Mouse (Mus musculus) spleen, postnatal 36 days (tissue): ENCODE results near the gene Gm3336.
A peak's percentile ranks its signal among the peaks of the same experiment; 100 is the strongest.

ENCODE experiments used
- DNase-seq, 2 experiments: peaks; one replicate each; pipeline ENCODE4 v3.0.0; 2022; ENCODE audit warnings: low spot score in 2 of 2, mixed read lengths in 1 of 2

The Gm3336 gene

DNA sequence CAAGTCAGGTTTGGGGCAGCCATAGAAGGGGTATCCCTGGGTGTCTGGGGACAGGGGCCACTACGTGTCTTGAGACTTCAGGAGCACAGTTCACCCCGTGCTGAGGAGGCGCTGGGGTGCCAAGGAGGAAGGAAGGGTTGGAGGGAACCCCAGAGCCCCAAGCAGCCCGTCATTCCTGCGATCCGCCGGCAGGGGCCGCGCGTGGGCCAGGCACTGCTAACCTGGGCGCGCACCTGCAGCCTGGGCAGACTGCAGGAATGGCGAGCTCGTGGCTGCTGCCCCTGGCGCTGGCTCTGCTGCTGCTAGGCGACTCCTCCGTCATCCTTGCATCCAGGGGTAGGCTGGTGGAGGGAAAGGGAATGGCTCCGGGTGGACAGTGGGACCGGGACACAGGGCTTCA is at the start of gene Gm3336:
Gene Gm3336 (plus strand): TSS at position 247 of the 400 bp plus-strand sequence.
- DNase-seq = peak; percentile 71 to 75

GRCm38 (mm10) chr8:70671615-70672324 is 46.6 kb upstream of the Gm3336 start:
- DNase-seq = no peak

DNA sequence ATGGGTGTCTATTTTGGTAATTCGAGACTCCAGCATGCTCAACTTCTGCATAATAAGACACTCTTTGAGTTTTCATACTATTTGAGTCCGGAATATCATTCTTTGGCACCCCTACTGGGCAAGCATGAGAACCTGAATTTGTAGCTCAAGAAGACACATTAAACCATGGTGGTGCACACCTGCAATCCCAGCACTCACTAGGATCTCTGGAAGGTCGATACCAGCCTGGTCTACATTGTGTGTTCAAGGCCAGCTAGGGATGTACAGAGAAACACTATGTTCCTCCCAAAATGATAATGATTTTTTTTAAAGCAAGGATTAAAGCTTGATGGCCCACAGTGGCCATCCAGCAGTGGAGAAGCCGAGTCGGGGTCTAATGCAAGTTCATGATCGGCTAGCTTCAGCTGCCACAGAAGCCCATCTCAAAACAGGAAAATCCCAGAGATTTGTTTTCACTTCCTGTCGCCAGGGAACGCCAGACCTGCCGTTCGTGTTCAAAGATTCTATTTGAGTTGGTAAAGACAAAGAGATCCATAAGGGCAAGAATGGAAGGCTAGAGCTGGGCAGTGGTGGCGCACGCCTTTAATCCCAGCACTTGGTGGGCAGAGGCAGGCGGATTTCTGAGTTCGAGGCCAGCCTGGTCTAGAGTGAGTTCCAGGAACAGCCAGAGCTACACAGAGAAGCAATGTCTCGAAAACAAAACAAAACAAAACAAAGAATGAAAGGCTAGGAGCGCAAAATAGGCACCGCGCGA is 45.8 kb upstream of the Gm3336 start:
- DNase-seq = no peak

DNA sequence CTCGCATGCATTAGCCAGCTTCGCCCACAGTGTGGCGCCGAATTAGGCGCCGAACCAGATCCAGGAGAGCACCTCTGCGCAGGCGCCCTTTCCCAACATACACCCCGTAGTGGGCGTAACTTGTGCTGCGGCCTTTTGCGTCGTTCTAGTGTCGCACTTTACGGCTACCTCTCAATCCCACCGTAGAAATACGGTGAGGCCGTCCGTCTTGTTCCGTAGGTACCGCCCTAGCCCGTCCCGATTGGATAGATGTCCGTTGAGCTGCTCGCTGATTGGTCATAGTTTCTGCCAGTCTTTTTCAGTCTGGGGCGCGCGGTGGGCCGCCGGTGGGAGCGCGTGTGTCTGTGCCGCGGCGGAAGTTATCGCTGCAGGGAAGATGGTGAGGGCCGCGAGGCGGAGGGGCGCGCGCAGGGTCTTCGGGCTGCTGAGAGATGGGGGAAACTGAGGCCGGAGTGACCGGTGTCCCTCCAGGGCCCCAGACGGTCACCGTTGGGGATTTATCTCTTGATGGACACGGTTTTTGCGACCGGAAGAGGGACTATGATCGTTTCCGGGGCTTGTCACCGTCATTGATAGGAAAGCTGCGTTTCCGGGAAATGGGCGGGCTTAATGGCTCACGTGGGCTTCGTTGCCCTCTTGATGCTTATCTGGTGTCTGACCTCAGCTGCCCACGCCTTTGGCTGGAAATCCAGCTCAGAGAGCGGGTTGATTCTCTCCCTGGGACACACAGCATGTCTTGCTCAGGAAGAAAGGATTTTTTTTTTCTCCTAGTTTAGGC is 45.1 kb upstream of the Gm3336 start, which contains the start of gene Lsm4:
Gene Lsm4 (plus strand): TSS at position 170 of the 778 bp plus-strand sequence.
- peak; percentile 97 to 99 for DNase-seq

GRCm38 (mm10) chr8:70674109-70674508 is 44.2 kb upstream of the Gm3336 start:
- DNase-seq = no peak

DNA sequence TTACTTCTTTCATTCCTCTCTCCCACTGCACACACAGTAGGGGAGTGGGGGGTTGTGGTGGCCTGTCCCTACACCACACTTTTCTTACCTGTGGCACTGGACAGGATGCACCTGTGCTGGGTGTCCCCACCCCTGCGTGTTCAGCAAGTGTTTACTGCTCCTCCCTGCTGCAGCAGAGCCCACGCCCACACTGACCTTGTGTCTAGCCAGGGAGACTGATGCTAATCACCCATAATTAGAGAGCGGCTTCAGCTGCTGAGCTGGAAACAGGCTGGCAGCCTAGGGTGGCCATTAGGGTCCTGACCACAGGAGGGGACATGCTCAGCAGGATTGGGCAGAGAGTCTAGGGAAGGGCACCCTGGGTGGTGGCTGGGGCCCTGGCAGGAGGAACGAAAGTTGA is 43.6 kb upstream of the Gm3336 start:
- DNase-seq = peak in 1 of 2 experiments; percentile 43

DNA sequence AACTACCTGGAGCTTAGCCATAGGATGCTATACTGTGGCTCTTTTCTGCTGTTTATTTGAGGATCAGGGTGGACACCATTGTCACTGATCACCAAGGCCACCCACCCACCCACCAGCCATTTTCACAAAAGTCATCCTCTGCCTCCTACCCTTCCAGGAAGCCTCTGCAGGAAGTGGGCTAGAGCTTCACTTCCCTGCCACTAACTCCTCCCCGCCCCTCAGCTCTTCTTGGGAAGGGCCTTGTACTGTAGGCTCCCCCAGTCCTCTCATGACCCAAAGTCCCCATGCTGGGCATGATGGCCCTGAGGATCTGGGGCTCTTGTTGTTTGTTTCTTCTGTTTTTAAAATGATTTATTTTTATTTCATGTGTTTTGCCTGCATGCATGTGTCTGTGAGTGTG is 43.0 kb upstream of the Gm3336 start:
- DNase-seq = peak; percentile 60 to 62

DNA sequence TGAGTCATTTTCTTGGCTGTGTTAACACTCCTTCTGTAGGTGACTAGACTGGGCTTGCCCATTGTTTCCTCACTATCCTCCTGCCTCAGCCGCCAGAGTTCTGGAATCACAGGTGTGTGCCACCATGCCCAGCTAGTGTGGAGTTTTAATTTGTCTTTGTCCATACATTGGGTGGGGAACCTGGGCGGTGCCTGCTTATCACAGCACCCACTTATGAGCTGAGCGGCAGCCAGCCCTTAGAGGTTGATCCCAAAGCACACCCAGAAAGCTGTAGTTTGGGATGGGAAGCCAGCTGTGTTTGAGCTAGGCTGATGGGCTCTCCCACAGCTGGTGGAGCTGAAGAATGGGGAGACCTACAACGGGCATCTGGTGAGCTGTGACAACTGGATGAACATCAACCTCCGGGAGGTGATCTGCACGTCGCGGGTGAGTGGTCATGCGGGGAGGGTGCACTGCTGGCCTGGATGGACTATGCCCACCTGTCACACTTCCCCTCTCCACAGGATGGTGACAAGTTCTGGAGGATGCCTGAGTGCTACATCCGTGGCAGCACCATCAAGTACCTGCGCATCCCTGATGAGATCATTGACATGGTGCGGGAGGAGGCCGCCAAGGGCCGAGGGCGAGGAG is 40.8 kb upstream of the Gm3336 start:
- no peak for DNase-seq

GRCm38 (mm10) chr8:70678679-70679078 is 39.7 kb upstream of the Gm3336 start:
- no peak for DNase-seq

- DNase-seq = no peak
These were observed 38.9 kb upstream of the Gm3336 start for GRCm38 (mm10) chr8:70679404-70679803.

DNA sequence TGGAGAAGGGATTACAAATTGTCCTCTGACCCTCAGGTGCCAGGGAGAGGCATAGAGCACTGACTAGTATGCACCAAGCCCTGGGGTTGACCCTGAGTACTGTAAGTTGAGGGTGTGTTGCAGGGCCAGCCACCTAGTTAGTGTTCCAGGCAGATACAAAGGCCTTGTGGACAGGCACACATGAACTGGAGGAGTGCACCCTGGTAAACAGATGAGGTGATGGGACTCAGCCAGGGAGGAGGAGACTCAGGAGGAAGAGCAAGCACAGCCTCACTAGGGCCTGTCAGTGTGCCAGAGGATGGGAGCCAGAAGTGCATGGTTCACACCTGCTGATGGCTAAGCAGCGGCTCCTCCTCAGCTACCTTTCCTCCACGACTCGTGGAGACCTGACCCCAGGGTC is 38.3 kb upstream of the Gm3336 start:
- DNase-seq = no peak

DNA sequence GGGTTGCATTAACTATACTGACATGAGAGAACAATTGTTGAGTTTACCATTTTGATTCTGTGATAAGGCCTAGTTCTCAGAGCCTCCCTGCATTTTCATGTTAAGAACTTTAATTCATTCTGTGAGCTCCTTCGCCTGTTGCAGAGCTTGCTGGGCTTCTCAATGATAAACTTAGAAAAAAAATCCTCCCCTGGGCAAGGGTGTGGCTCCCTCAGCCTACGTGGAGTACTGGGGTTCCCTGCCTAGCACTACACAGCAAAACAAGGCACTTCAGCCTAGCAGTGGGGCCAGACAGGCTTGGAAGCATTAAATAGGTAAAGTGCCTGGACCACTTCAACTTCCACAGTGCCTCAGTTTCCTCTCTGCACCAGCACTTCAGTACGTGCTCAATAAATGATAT is 36.9 kb upstream of the Gm3336 start:
- DNase-seq = no peak

- DNase-seq = no peak
These were observed 36.1 kb upstream of the Gm3336 start for GRCm38 (mm10) chr8:70682193-70682592.

DNA sequence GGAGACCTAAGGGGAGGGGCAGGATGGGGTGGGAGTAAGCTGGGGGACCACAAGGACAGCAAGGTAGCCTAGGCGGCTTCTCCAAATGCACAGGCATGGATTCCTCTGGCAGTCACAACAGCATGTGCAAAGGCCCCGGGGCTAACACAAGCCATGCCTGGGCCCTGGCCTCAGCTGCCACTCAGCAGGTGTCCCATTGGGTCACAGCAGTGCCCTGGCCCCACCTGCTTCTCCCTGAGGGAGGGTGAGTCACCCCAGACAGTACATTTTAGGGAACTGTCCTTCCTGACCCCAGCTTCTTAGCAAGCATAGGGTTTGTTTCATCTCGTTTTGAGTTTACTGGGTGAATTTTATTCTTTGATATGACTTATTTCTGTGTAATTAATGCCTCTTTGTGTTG is 35.7 kb upstream of the Gm3336 start:
- no peak for DNase-seq

DNA sequence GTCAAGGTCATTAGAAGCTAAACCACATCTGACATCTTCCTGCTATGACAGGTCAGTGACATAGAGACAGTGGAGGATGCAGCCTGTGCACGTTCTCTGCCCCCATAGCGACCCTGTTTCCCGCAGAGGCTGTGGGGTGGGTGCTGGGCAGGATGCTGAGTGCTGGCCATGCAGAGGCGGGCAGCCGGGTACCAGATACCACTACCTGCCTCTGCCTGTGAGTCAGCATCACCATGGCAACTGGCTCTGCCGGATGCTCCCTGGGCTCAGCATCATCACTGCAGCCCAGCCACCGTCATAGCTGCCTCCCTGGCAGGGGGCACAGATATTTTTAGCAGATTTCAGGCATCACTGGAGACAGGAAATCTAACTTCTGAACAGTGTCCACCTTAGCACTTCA is 34.1 kb upstream of the Gm3336 start:
- DNase-seq = no peak

GRCm38 (mm10) chr8:70687576-70687975 is 30.8 kb upstream of the Gm3336 start:
- no peak for DNase-seq

- no peak for DNase-seq
These were observed 30.2 kb upstream of the Gm3336 start for GRCm38 (mm10) chr8:70688136-70688535.

- DNase-seq = no peak
These were observed 28.4 kb upstream of the Gm3336 start for GRCm38 (mm10) chr8:70689892-70690390.

DNA sequence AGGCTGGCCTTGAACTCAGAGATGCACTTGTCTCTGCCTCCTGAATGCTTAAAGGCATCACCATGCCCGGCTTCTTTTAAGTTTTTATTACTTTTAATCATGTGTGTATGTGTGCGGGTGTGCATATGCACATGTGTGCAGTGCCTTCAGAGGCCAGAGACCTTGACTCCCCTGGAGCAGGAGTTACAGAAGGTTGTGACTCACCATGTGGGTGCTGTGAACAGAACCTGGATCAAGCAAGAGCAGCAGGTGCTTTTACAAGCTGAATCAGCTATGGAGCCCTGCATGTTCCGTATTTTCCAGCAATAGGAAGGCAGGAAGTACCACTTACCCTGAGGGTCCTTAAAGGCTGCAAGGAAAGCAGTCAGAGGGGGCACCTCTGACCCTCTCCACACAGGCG is 27.1 kb upstream of the Gm3336 start:
- DNase-seq = no peak

GRCm38 (mm10) chr8:70691727-70692231 is 26.6 kb upstream of the Gm3336 start:
- DNase-seq = no peak

- DNase-seq = peak; percentile 60 to 61
These were observed 24.7 kb upstream of the Gm3336 start for GRCm38 (mm10) chr8:70693636-70694035.
